Mouse (Mus musculus) liver, embryonic 15.5 days (tissue): ENCODE measurements around the gene Tlr6. TPM values are rescaled to one million over a fixed set of nuclear protein-coding genes. Genes with fewer than 3 reads are reported as not detected.

Source experiments
- ATAC-seq: fragments of 200-750 bp; cut with Nextera tagmentation; 2 replicates; pipeline ENCODE4 v1.8.0; 2017; ENCODE audit warnings: moderate number of reproducible peaks, mild to moderate bottlenecking, moderate library complexity; ENCODE audit not compliant: insufficient read depth
- H3K27ac ChIP-seq: fragments of 300-500 bp; sonication (generic); replicated peaks from 2 replicates; pipeline ENCODE4 v1.5.1; 2015; ENCODE audit warnings: mild to moderate bottlenecking, inconsistent platforms
- H3K27me3 ChIP-seq: fragments of 300-500 bp; sonication (generic); 2 replicates; pipeline ENCODE4 v1.6.1; 2015; ENCODE audit warnings: mild to moderate bottlenecking, inconsistent platforms
- H3K36me3 ChIP-seq: fragments of 300-500 bp; sonication (generic); replicated peaks from 2 replicates; pipeline ENCODE4 v1.6.1; 2015; ENCODE audit warnings: moderate library complexity, mild to moderate bottlenecking, inconsistent platforms
- H3K4me1 ChIP-seq: fragments of 300-500 bp; sonication (generic); replicated peaks from 2 replicates; pipeline ENCODE4 v1.6.1; 2015; ENCODE audit warnings: inconsistent platforms
- H3K4me2 ChIP-seq: fragments of 300-500 bp; sonication (generic); 2 replicates; pipeline ENCODE4 v1.6.1; 2015; ENCODE audit warnings: moderate library complexity, mild to moderate bottlenecking, inconsistent platforms
- H3K4me3 ChIP-seq: fragments of 300-500 bp; sonication (generic); replicated peaks from 2 replicates; pipeline ENCODE4 v1.5.1; 2015; ENCODE audit warnings: mild to moderate bottlenecking, inconsistent platforms
- H3K9ac ChIP-seq: fragments of 300-500 bp; sonication (generic); 2 replicates; pipeline ENCODE4 v1.6.1; 2015; ENCODE audit warnings: moderate library complexity, mild to moderate bottlenecking, inconsistent platforms
- H3K9me3 ChIP-seq: fragments of 300-500 bp; sonication (generic); replicated peaks from 2 replicates; pipeline ENCODE4 v1.6.1; 2016; ENCODE audit warnings: inconsistent platforms
- WGBS: fragments of 180-500 bp; shearing (Covaris S2); methylation state at CpG from one replicate; pipeline ENCODE4 v1.1.7; 2015; ENCODE audit warnings: mixed read lengths; ENCODE audit not compliant: insufficient replicate concordance; 5-methylcytosine and 5-hydroxymethylcytosine counted together
- polyA plus RNA-seq: library from polyadenylated mRNA; unstranded; fragments of >200 nt; fragmentation: Nextera tagmentation; extraction: Ambion mirVana; gene quantifications from 2 replicates; pipeline ENCODE4 v1.2.1, GENCODE M21; 2015

Gene Tlr6
- polyA plus RNA-seq, 1 experiment from 2014 or later: 0.47 TPM

DNA sequence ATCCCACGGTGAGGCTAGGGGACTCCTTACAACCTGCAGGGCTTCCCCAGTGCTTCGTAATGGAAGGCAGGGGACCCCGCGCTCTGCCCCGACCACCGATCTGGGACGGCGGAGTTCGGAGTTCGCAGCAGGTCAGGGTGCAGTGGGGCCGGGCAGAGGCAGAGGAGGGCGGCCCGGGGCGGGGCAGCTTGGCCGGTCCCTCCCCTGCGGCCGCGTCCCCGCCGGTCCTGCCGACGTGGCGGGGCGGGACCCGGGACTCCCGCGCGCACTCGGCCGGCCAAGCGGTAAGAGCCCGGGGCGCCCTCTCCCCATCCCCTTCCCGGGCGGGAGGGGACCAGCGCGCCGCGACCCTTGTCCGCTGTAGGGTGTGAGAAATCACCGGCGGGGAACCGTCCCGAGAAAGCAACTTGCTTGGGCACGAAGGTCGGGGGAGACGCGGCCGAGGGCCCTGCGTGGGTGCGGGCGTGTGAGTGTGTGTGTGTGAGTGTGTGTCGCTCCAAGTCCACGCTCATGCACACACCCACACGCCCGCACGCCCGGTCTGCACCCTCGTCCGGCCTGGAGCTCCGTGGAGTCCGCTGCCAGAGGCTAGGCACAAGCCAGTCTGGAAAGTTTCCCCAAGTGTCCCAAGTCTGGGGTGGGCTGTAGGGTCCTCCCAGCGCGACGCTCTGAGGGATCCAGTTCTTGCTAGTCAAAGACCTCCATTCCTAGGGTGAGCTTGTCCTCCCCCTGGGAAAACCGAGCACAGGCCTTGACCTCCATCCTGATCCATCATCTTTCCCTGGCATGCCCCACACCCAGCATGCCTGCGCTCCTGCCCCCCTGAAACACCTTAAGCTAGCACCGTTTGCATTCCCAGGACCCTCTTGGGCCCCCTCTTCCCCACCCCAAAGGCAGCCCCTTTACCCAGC is 10.2 kb upstream of the Tlr6 start, which contains the start of gene Fam114a1:
Gene Fam114a1, plus strand, starts transcription at position 211 of the 911 bp plus-strand sequence.
- ATAC-seq: peak; percentile 82
- H3K4me1 ChIP-seq: peaks cover 19% of the 10 kb centered on the region; the same call in 1 of the 2 replicates
- no peaks in the 10 kb centered on the region for H3K9me3 ChIP-seq
- H3K4me2 ChIP-seq: peak within 1 kb of the TSS; percentile 75
- H3K36me3 ChIP-seq: no peaks in the 10 kb centered on the region
- peak within 1 kb of the TSS; percentile 56; the same call in 1 of the 2 replicates for H3K9ac ChIP-seq
- H3K4me3 ChIP-seq: peak within 1 kb of the TSS; percentile 61
- WGBS: 2% methylated on average over 67 of the region's 68 CpGs
- peaks cover 18% of the 10 kb centered on the region for H3K27me3 ChIP-seq
- peak within 1 kb of the TSS; percentile 57; the same call in 1 of the 2 replicates for H3K27ac ChIP-seq

DNA sequence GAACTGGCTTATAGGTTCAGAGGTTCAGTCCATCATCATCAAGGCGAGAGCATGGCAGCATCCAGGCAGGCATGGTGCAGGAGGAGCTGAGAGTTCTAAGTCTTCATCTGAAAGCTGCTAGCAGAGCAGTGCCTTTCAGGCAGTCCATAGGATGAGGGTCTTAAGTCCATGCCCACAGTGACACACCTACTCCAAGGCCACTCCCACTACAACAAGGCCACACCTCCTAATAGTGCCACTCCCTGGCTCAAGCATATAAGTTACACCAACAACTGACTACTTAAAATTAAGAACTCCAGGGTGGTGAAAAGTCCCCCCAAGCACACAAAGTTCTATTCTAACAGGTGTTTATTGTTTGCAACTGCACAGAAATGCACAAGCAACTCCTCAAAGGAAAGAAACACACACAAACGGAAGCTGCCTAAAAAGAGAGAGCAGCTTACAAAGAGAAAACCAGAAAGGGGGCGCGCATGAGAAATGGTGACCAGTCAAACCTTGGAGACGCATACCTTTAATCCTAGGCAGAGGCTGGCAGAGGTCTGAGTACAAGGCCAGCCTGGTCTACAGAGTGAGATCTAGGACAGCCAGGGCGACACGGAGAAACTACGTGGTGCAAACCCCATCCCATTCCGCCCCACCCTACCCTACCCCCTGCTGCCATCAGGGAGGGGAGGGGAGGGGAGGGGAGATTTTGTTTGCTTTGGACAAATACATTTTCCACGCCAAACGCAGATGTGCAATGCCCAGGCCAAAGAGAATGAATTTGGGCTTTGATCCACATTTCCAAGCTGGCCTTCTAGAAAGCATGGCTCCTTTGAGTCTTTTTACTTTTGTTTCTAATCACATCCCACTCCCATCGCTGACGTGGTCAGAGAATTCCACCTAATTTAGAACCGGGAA is 9.3 kb upstream of the Tlr6 start:
- no peaks in the 10 kb centered on the region for H3K36me3 ChIP-seq
- H3K4me3 ChIP-seq: peak overlapping the region; percentile 61
- H3K4me1 ChIP-seq: peaks cover 19% of the 10 kb centered on the region; the same call in 1 of the 2 replicates
- WGBS: 6% methylated on average over 14 of the region's 14 CpGs
- H3K9ac ChIP-seq: peak overlapping the region; percentile 56; the same call in 1 of the 2 replicates
- H3K27ac ChIP-seq: peak overlapping the region; percentile 57; the same call in 1 of the 2 replicates
- H3K4me2 ChIP-seq: peak overlapping the region; percentile 75
- no peaks in the 10 kb centered on the region for H3K9me3 ChIP-seq
- H3K27me3 ChIP-seq: peaks cover 18% of the 10 kb centered on the region
- peak; percentile 59 for ATAC-seq

DNA sequence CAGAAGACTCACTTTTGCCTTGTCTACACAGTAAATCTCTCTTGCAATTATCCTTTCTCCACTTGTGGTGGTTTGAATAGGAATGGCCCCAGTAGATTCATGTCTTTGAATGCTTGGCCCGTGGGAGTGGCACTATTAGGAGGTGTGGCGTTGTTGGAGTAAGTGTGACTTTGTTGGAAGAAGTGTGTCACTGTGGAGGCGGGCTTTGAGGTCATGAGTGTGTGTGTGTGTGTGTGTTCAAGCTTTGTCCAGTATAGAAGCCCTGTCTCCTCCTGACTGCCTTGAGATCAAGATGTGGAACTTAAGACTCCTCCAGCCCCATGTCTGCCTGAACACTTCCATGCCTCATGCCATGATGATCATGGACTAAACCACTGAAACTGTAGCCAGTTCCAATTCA is 3.8 kb upstream of the Tlr6 start:
- ATAC-seq: no peak
- WGBS: 67% methylated on average over 3 of the region's 3 CpGs
- no peaks in the 10 kb centered on the region for H3K9me3 ChIP-seq

DNA sequence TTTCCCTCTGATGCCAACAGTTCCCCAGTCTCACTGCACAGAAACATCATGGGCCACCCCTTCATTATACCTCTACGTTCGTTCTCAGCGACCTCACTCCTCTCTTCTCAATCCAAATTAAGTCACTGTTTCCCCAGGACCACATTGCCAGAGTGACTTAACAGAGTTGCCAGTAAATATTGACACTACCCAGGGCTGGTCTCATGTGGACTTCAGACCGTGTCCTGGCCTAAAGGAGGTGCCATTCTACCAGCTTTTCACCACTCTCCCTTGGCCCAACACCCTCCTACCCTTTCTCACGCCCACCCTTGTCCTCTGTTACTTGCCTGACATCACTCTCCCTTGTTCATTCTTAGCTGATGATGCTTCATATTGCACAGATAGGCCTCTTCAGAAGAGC is 3.4 kb upstream of the Tlr6 start:
- Histone ChIP-seq H3K9me3 (no peaks in the 10 kb centered on the region), H3K9ac (no peak overlapping the region), H3K36me3 (no peaks in the 10 kb centered on the region), H3K27me3 (no peaks in the 10 kb centered on the region), H3K4me2 (no peak overlapping the region), H3K4me3 (no peak overlapping the region), H3K4me1 (peaks cover 6% of the 10 kb centered on the region; the same call in 1 of the 2 replicates), H3K27ac (no peak overlapping the region)
- no peak for ATAC-seq
- 55% methylated on average over 5 of the region's 5 CpGs for WGBS

More for the DNA sequence above, 3.8 kb upstream of the Tlr6 start:
- H3K4me3 ChIP-seq: no peak overlapping the region
- H3K27ac ChIP-seq: no peak overlapping the region
- no peaks in the 10 kb centered on the region for H3K36me3 ChIP-seq
- peaks cover 7% of the 10 kb centered on the region; the same call in 1 of the 2 replicates for H3K4me1 ChIP-seq
- no peak overlapping the region for H3K9ac ChIP-seq
- no peak overlapping the region for H3K4me2 ChIP-seq
- H3K27me3 ChIP-seq: no peaks in the 10 kb centered on the region

DNA sequence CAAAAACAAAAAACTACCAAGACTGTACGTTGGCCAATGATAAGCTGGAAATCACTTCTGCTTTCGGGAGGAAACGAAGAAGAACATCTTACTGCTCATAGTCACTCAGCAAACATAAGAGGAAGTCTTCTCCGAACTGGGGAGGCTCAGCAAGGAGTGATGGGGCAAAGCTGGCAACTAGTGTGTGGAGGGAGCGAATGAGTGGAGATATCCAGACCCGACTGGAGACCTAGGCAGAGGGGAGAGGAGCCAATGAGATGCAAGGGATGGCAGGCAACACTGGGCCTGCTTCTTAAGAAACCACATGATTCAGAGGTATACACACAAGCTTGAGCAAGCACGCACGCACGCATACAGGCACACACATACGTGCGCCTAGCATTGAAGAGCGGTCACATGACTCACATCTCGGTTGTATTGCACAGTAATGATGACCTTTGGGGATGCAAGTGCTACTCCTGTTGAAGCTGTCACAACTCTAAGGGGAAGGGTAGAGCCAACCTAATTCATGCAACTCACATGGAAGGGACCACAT is 1.0 kb upstream of the Tlr6 start:
- no peak overlapping the region for H3K4me2 ChIP-seq

DNA sequence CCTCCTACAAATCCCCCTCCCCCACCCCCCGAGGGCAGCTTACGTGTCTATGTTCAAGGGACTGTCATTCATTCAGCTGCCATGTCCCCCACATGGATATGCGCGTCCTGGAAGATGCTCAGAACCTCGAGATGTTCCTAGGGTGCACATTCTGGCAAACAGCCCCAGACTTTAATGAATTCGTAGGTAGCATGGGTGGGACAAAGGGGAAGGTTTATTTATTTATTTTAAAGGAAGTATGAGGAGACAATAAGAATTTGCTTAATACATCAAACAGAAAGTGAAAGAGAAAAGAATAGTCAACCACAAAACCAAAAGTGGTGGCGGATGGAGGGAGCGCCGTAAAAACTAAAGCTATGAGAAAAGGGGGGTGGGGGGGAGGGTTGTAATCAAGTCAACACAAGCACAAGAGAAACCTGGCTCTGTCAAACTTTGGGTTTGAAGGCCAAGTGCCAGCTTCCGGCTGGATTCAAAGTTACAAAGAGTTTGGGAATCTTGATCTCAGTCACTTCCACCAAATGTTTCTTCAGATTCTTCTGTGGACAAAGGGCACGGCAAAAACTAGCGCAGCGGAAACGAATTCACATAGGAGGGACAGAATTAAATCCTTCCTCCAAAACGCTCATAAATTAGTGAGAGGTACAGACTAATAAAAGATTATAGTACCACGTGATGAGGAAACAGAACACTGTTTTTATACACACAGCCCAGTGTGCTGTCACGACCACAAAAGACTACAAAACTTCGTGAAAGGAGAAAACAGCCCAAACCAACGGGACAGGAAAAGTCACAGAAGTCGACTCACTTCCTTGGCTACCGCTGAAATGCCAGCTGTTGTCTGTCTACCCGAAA is 680 bp downstream of the Tlr6 start:
- Histone ChIP-seq H3K36me3 (no peaks in the 10 kb centered on the region), H3K9ac (no peak overlapping the region), H3K27ac (no peak overlapping the region), H3K4me2 (peak overlapping the region; percentile 32), H3K4me1 (peaks cover 6% of the 10 kb centered on the region; the same call in 1 of the 2 replicates), H3K4me3 (0 out of 2 replicates have a peak overlapping the region, but pooled peaks have one; percentile 8), H3K27me3 (no peaks in the 10 kb centered on the region), H3K9me3 (no peaks in the 10 kb centered on the region)
- no peak for ATAC-seq
- WGBS: 42% methylated on average over 22 of the region's 22 CpGs

More for the DNA sequence above, 1.0 kb upstream of the Tlr6 start:
- no peaks in the 10 kb centered on the region for H3K9me3 ChIP-seq
- H3K27ac ChIP-seq: peak overlapping the region; percentile 69; the same call in 1 of the 2 replicates
- no peak; the same call in 1 of the 2 replicates for ATAC-seq
- WGBS: 49% methylated on average over 13 of the region's 13 CpGs
- no peak overlapping the region for H3K4me3 ChIP-seq
- no peak overlapping the region for H3K9ac ChIP-seq
- H3K27me3 ChIP-seq: no peaks in the 10 kb centered on the region
- peaks cover 6% of the 10 kb centered on the region; the same call in 1 of the 2 replicates for H3K4me1 ChIP-seq
- H3K36me3 ChIP-seq: no peaks in the 10 kb centered on the region

DNA sequence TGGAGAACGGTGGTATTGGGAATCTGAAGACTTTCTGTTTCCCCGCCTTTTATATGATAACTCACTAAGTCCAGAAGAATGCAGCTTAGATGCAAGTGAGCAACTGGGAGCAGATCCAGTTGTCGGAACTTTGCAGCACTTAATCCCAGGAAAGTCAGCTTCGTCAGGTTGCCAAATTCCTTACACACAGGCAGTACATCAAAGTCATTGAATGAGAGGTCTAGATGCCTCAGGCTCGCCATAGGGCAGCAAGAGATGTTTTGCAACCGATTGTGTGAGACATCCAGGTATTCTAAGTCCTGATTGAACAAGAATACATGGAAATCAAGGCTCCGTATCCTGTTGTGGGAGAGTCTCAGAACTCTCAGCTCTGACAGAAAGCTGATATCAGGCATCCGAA is 5.0 kb downstream of the Tlr6 start:
- H3K4me1 ChIP-seq: no peaks in the 10 kb centered on the region
- ATAC-seq: no peak
- WGBS: 65% methylated on average over 8 of the region's 8 CpGs

DNA sequence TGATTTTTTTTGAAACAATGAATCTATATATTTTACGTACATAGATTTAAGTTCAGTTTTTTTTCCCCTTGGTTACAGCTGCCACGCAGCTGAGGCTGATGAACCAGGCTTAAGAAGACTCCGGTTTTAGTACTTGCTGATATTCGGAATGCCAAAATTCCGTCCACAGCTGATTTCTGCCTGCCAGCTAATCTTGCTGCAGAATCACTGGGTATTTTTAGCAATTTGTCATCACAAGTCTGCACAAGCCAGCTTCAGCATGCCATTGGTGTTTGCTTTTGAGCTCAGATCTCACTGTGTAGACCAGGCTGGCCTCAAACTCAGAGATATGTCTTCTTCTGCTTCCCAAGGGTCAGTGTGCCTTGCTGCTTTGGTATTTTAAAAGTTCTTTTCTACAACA is 8.4 kb downstream of the Tlr6 start:
- Histone ChIP-seq H3K9ac (no peak overlapping the region), H3K4me1 (no peaks in the 10 kb centered on the region), H3K9me3 (no peaks in the 10 kb centered on the region), H3K27me3 (no peaks in the 10 kb centered on the region), H3K4me3 (no peak overlapping the region), H3K4me2 (no peak overlapping the region), H3K27ac (no peak overlapping the region), H3K36me3 (no peaks in the 10 kb centered on the region)
- ATAC-seq: no peak
- 75% methylated on average over 5 of the region's 5 CpGs for WGBS

More for the DNA sequence above, 5.0 kb downstream of the Tlr6 start:
- Histone ChIP-seq H3K4me2 (no peak overlapping the region), H3K9me3 (no peaks in the 10 kb centered on the region), H3K27me3 (no peaks in the 10 kb centered on the region), H3K27ac (no peak overlapping the region), H3K4me3 (no peak overlapping the region), H3K9ac (no peak overlapping the region), H3K36me3 (no peaks in the 10 kb centered on the region)

DNA sequence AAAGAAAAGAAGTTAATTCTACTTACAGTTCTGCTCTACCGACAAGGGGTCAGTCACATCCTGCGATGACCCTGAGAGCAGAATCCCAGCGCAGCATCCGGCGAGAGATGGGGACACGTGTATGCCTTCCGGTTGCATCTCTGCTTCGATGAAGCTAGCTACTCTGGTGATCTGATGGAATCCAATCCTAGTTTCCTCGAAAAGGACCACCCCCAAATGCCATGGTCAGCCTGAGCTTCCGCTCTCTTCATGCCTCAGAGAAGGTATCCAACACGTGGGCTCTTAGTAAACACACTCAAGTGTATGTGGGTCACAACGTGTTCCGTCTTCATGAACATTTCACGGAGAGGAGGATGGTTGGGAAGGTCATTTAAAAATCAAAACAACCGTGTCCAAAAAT is 27.1 kb downstream of the Tlr6 start:
- no peaks in the 10 kb centered on the region for H3K27me3 ChIP-seq
- no peak overlapping the region for H3K4me3 ChIP-seq
- no peak overlapping the region for H3K27ac ChIP-seq
- no peak for ATAC-seq
- H3K4me1 ChIP-seq: no peaks in the 10 kb centered on the region
- no peaks in the 10 kb centered on the region for H3K36me3 ChIP-seq
- H3K9ac ChIP-seq: no peak overlapping the region
- no peak overlapping the region for H3K4me2 ChIP-seq
- no peaks in the 10 kb centered on the region for H3K9me3 ChIP-seq
- WGBS: 71% methylated on average over 15 of the region's 15 CpGs

DNA sequence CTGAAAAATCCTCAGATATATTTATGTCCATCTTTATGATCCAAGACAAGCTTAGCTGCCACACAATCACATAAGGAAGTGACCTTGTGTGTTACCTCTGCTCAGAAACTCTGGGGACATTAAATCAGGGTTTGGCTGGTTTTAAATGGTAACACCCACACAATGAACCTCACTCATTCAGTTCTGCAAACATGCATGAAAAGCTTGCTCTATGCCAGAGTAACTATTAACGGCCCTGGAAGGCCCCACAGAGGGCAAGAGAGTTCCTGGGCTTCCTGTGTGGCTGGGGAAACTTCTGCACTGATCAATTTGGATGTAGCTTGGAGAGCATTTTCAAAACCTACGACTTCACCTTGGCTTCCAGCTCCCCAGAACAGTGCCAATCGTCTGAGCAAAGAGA is 27.7 kb downstream of the Tlr6 start:
- no peaks in the 10 kb centered on the region for H3K4me1 ChIP-seq
- ATAC-seq: no peak
- no peak overlapping the region for H3K27ac ChIP-seq
- no peak overlapping the region for H3K4me2 ChIP-seq
- WGBS: 24% methylated on average over 3 of the region's 3 CpGs
- H3K9me3 ChIP-seq: no peaks in the 10 kb centered on the region
- H3K27me3 ChIP-seq: no peaks in the 10 kb centered on the region
- H3K4me3 ChIP-seq: no peak overlapping the region
- H3K9ac ChIP-seq: no peak overlapping the region
- no peaks in the 10 kb centered on the region for H3K36me3 ChIP-seq
